Mouse (Mus musculus): ENCODE results near the gene Plin2. TPM values are rescaled to one million over a fixed set of nuclear protein-coding genes. Genes with fewer than 3 reads are reported as not detected.

Plin2 gene
- total RNA-seq (2017), result 119 and 151 TPM in 2 replicates

DNA sequence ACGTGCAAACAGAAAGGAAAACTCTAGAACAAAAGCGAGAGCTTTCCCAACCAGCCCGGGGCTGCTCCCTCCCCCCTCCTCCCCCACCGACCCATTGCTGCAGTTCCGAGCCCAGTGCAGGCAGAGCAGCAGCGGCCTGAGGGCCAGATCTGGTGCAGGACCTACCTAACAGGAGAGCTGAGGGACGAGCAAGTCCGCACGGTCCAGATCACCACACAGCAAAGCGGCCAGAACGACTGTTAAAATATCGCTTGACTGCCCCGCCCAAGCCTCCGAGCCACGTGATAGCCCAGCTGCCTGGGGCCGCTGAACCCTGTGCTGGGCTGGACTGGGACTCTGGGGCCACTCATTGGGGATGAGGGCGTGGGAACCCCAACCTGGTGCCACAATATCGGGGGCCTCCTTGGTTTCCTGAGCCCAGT is at the start of gene Plin2:
TSS of gene Plin2 (minus strand) at position 281 of the 422 bp plus-strand sequence.
- ATAC-seq (ENCODE audit: extremely low read depth, insufficient number of reproducible peaks, low FRiP score, poor library complexity, severe bottlenecking), result peak; percentile 55

DNA sequence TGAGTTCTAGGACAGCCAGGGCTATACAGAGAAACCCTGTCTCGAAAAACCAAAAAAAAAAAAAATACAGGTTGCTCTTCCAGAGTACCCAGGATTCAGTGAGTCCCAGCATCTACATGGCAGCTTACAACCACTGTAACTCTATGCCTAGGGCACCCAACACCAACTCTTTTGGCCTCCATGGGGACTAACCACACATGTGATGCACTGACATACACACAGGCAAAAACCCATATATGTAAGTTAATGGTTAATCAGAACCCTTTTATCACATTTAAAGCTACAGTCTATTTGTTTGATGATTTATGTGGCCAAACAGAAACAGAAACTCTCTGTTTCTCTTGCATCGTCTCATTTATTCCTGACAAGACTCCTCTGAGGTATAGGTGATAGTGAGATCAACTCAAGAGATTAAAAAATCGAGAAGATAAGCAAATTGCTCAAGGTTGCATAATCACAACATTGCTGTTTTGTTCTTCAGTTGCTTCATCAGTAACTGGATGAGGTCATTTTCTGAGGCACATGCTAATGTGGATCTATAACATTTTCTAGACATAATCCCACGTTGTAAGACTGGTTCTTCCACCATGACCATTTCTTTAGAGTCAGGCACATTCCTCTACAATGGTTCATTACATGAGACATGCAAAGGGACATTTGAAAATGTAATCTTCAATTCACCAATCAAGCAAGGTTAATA is 49.2 kb upstream of the Plin2 start:
- ATAC-seq (ENCODE audit: extremely low read depth, insufficient number of reproducible peaks, low FRiP score, poor library complexity, severe bottlenecking), result no peak

- ATAC-seq (ENCODE audit: extremely low read depth, insufficient number of reproducible peaks, low FRiP score, poor library complexity, severe bottlenecking), result no peak
These were observed 47.3 kb upstream of the Plin2 start for GRCm38 (mm10) chr4:86717176-86717575.

- ATAC-seq (ENCODE audit: extremely low read depth, insufficient number of reproducible peaks, low FRiP score, poor library complexity, severe bottlenecking), result no peak
These were observed 45.5 kb upstream of the Plin2 start for GRCm38 (mm10) chr4:86715341-86715740.

GRCm38 (mm10) chr4:86713518-86713917 is 43.7 kb upstream of the Plin2 start:
- ATAC-seq (ENCODE audit: extremely low read depth, insufficient number of reproducible peaks, low FRiP score, poor library complexity, severe bottlenecking), result no peak

DNA sequence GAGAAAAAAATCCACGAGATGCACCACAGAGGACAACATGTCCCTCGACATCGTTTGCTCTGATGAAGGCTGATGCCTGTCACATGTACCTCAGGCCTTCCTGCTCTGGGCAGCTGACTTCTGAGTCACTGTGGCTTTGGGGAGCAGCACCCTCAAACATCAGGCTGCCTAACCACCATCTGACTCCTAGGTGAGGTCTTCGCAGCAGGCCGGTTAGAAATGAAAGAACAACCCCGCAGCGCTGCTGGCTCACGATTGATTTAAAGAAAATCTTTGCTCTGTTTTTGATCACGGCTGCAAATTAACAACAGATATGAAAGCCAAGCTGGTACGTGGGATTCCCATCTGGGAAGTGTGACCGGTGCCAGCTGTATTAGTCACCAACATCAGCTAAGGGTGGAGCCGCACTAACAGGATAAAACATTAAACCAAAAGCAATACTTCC is 42.9 kb upstream of the Plin2 start:
- ATAC-seq (ENCODE audit: extremely low read depth, insufficient number of reproducible peaks, low FRiP score, poor library complexity, severe bottlenecking), result peak; percentile 36; the same call in 1 of the 2 replicates

DNA sequence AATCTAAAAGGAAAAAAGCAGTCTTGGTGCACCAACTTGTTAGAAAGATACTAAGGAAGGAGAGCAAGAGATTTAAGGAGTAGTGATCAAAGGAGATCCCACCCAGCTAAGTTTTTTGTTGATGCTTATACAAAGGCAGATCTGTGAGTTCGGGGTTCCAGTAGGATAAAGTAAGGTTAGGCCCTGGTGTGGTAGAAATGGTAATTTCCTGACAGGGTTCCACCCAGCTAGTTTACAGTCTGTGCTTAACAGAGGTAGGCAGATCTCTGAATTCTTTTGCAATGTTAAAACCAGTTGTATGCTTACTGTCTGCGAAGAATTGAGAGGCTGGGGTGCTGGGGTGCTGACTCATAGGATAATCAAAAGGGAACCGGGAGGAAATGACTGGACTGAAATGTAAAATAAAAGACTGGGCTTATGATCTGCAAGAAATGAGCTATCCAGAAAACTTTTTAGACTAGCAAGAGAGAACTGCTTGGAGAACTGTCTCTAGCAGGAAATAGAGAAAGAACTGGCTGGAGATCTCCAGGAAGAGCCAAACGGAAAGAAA is 40.9 kb upstream of the Plin2 start:
- no peak for ATAC-seq (ENCODE audit: extremely low read depth, insufficient number of reproducible peaks, low FRiP score, poor library complexity, severe bottlenecking)

GRCm38 (mm10) chr4:86710034-86710650 is 40.3 kb upstream of the Plin2 start:
- ATAC-seq (ENCODE audit: extremely low read depth, insufficient number of reproducible peaks, low FRiP score, poor library complexity, severe bottlenecking), result no peak

DNA sequence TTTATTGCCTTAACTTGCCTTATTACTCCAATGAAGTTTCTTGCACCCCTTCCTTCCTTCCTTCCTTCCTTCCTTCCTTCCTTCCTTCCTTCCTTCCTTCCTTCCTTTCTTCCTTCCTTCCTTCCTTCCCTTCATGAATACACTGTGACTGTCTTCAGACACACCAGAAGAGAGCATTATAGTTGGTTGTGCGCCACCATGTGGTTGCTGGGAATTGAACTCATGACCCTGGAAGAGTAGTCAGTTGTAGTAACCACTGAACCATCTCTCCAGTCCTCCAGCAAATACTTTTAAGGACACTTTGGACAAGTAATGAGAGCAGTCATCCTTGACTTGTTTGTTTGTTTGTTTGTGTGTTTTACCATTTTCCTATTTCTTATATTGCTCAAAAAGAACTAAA is 38.9 kb upstream of the Plin2 start:
- ATAC-seq (ENCODE audit: extremely low read depth, insufficient number of reproducible peaks, low FRiP score, poor library complexity, severe bottlenecking), result no peak

DNA sequence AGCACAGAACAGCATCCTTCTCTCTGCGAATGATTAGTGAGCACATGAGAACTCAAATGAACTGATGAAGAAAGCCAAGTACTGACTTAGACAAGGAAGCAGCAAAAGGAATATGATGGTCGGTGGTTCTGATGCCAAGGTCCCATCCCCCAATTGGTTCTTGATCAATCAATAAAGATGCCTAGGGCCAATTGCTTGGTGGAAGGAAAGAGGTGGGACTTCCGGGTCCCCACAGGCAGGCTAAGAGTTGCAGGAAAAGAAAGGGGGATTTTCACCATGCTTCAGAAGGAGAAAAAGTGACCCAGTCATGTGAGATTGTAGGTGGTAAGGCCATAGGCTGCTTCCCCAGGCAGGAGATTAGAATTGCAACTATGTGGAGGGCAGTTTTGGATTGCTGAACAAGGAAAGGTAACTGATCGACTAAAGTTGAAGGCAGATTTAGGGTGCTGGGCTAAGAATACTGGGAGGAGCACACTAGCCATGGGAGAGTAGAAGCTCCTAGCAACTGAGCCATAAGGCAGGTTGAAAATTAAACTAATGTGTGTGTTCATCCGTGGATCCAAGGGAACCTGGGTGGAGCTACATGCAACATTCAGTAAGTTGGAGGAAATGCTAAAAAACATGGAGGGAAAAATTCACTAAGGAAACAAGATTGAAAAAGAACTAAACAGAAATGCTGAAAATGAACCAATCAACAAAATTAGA is 29.5 kb upstream of the Plin2 start:
- ATAC-seq (ENCODE audit: extremely low read depth, insufficient number of reproducible peaks, low FRiP score, poor library complexity, severe bottlenecking), result no peak

GRCm38 (mm10) chr4:86696890-86697289 is 27.0 kb upstream of the Plin2 start:
- ATAC-seq (ENCODE audit: extremely low read depth, insufficient number of reproducible peaks, low FRiP score, poor library complexity, severe bottlenecking), result peak; percentile 86

GRCm38 (mm10) chr4:86695081-86695480 is 25.2 kb upstream of the Plin2 start:
- peak; percentile 56; the same call in 1 of the 2 replicates for ATAC-seq (ENCODE audit: extremely low read depth, insufficient number of reproducible peaks, low FRiP score, poor library complexity, severe bottlenecking)

GRCm38 (mm10) chr4:86692931-86693330 is 23.1 kb upstream of the Plin2 start:
- ATAC-seq (ENCODE audit: extremely low read depth, insufficient number of reproducible peaks, low FRiP score, poor library complexity, severe bottlenecking), result no peak

GRCm38 (mm10) chr4:86691290-86691689 is 21.4 kb upstream of the Plin2 start:
- no peak for ATAC-seq (ENCODE audit: extremely low read depth, insufficient number of reproducible peaks, low FRiP score, poor library complexity, severe bottlenecking)

GRCm38 (mm10) chr4:86690768-86691167 is 20.9 kb upstream of the Plin2 start:
- no peak for ATAC-seq (ENCODE audit: extremely low read depth, insufficient number of reproducible peaks, low FRiP score, poor library complexity, severe bottlenecking)

DNA sequence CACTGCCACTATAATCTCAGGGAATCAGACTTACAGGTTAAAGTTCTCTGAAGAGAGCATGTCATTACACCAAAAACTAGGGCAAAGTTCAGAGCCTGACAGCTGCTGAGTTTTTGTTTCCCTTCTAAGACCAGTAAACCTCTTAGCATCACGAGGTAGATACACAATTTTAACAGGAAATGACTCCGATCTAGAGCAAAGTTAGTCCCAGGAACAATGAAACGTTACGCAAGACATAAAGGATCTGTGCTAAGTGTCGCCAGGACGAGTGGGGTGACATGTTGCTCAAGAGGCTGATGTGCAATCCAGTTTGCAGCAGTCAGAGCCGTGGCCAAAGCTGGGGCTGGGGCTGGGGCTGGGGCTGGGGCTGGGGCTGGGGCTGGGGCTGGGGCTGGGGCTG is 20.3 kb upstream of the Plin2 start:
- ATAC-seq (ENCODE audit: extremely low read depth, insufficient number of reproducible peaks, low FRiP score, poor library complexity, severe bottlenecking), result peak; percentile 83

DNA sequence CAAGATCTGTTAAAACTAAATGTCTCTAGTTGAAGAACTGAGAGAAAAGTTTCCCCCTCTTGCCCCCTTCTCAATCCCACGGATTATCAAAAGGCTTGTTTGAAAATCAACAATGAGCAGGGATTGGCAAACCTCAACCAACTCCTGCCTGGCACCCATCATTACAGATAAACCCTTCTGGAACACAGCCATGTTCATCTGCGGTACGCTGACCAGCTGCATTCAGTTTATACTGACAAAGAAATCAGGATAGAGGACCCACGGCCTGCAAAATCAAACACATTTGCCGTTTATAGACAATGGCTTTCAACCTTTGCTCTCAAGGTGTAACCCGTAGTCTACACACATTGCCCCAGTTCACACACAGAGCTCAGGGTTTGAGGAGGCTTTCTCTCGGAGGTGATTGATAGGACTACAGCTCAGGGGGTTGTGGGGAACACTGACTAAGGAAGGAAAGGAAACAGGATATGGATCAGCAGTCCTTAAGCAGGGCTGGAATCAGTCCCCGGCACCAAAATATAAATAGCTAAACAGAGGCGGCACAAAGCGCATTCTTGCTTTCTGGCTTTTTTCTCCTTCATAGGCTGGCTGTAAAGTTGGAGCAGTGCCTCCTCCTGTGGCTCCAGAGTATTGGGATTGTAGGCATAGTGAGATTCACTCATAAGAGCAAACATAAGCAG is 19.3 kb upstream of the Plin2 start:
- no peak for ATAC-seq (ENCODE audit: extremely low read depth, insufficient number of reproducible peaks, low FRiP score, poor library complexity, severe bottlenecking)

GRCm38 (mm10) chr4:86686564-86686963 is 16.7 kb upstream of the Plin2 start:
- ATAC-seq (ENCODE audit: extremely low read depth, insufficient number of reproducible peaks, low FRiP score, poor library complexity, severe bottlenecking), result no peak

DNA sequence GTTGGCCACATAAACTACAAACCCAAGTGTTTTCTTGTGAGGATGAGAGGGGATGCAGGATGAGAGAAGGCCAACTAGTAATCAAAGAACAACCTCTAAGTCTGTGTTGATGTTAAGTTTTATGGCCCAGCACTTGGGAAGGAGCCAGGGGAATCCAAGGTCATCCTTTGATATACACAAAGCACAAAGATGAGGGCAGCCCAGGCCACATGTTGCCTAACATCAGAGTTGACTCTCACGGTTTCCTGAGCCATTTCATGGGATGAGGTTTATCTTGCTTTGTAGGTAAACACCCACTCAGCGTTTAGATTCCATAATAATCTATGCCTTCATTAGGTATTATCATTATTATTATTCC is 16.1 kb upstream of the Plin2 start:
- no peak for ATAC-seq (ENCODE audit: extremely low read depth, insufficient number of reproducible peaks, low FRiP score, poor library complexity, severe bottlenecking)
